Mouse (Mus musculus): ENCODE results near the gene Hic2.

The Hic2 gene

DNA sequence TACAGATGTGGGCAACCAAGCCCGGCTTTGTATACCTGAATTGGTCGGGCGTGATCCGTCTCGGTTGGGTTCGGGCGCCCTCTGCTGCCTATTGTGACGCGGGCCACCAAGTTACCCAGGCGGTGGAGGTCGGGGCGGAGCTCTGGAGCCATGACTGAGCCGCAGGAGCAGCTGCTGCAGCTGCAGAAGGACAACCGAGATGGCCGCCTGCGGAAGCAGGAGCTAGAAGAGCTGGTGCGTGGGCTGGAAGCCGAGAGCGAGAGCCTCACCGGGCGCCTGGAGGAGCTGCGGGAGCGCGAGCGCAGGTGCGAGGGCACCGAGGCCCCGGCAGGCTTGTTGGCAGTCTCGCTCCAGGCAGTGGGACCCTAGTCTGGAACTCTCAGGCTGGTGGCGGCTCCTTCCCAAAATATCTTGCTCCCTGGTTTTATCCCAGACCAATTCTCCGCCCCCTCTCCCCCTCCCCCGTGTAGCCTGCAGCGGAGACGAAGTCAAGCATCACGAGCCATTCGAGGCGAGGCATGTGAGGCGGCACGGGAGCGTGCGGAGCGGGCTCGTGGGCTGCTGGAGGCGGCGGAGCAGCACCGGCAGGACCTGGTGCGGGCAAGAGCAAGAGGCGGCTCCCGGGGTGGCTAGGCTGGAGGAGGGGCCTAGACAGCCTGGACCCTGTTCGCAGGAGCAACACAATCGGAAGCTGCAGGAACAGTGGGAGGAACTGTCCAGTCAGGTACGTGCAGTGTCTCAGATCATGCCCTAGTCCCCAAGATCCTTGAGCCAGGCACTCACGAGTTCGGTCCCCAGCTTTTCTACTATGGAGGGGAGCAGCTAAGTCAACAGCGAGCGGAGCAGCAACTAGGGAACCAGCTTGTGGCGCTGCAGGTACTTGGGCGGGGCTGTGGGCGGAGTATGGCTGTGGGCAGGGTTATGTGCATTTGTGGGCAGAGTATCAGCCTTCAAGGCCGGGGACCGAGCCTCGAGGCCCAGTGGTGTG, 43.1 kb downstream of the Hic2 start:
- DNase-seq, result peak; percentile 92 to 94

DNA sequence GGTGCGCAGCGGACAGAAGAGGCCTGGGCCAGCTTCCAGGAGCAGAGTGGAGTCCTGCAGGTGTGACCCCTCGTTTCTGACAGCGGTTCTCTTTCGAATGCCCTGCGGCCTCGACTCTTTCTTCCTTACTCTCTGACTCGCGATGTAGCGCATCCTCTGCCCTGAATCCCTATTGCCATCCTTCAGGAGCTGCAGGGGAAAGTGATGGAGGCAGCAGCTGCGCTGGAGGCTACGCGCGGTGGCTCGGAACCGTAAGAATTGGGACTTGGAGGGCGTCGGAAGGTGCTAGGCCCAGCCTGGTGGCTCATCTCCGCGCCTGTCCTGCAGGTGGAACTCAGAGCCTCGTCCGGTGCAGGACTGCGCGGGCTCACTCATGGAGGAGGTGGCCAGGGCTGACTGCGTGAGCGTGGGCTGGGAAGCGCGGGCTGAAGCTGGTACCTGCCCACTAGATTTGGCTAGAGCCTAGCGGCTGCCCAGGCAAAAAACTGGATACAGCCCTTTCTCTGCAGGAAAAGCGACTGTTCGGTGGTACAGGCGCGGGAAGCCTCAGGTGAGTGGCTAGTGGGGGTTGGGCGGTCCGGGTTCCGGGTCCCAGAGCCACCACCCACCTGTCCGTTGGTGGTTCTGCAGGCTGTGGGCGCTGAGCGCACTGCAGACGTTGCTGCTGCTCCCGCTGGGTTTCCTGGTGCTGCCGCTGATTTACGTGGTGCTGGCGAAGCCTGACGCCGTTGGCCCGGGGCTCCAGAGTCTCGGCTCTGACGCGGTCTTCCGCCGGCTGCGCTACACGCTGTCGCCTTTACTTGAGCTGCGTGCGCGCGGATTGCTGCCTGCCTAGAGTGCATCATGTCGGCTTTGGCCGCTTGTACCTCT, 44.2 kb downstream of the Hic2 start:
- DNase-seq, result peak; percentile 21 to 24

DNA sequence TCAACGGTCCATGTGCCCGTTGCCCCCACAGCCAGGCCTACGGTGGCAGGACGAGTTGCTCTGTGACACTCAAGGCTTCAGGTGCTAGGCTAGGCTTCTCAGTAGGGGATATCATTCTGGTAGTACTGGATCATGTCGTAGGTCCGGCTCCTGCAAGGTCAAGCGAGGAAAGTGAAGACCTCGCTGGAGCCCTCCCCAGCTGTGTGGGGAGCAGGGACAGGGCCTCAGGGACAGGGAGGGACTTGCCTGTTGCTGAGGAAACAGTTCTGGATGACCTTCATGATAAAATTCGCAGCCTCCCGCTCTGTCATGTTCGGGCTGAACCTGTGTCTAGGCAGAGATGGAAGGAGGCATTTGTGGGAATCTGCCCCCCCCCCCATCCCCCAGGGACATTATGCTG, 47.1 kb downstream of the Hic2 start:
- DNase-seq, result no peak

DNA sequence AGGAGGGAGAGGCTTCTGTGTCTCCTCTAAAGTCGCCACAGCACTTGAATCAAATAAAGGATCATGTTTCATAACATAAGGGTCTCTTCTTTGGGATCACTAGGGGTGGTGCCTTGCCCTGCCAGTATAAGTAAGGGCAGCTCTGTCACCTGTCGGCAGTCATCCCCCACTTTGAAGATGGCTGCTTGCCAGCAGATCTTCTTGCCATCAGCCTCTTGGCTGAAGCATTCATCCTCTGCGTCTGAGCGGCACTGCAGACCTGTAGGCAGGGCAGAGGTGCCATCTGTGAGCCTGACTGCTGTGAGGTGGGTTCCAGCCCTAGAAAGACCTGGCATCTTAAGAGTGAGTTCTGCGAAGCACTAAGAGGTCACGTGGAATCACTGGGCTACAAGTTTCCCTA, 49.8 kb downstream of the Hic2 start:
- DNase-seq, result no peak

DNA sequence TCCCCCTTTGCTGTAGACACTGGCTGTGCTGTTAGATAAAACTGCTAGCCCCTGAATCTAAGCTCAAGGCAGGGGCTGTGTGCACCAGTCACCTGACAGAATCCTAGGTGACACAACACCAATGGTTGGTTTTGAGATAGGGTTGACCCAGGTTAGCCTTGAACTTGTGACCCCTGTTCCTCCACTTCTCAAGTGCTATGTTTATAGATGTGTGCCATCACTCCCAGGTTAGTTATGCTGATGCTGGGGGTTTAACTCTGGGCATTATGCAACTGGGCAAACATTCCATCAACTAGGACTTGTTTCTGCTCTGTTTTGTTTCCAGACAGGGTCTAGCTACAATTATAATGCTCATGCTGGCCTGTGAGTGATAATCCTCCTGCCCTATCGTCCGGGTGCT, 53.7 kb downstream of the Hic2 start:
- no peak for DNase-seq

DNA sequence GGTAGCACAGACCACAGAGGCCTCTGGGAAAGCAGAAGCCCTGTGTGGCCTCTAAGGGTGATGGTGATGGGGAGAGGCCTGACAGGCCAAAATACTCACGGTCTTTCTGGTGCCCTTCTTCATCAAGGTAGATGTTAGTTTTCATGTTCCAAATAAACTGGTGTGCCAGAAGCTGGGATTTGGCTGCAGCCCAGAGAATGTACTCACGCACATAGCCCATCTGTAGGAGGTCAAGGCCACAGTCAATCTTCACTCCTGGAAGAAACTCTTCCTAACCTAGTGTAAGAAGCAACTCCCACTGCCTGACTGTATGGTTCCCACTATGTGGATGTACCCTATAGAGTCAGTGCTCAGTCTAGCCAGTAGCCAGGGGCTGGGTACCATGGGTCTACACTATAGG, 57.6 kb downstream of the Hic2 start:
- no peak for DNase-seq

DNA sequence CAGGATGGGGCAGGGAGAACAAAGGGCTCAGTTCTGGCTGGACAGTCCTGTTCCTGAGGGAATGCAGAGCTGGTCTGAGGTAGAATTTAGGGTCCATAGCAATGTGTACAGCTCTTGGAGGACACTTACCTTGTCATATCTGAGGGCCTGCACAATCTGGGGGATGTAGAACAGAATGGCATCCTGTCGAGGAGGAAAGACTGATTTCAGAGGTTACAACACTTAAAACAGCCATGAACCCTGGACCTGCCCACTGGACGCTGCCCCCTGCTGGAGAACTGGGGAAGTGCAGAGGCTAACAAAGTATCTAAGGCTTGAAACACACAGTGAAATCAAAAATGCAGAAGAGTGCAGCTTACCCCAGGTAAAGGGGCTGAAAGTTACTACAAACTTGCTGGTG, 59.4 kb downstream of the Hic2 start:
- peak; percentile 54 to 66 for DNase-seq

DNA sequence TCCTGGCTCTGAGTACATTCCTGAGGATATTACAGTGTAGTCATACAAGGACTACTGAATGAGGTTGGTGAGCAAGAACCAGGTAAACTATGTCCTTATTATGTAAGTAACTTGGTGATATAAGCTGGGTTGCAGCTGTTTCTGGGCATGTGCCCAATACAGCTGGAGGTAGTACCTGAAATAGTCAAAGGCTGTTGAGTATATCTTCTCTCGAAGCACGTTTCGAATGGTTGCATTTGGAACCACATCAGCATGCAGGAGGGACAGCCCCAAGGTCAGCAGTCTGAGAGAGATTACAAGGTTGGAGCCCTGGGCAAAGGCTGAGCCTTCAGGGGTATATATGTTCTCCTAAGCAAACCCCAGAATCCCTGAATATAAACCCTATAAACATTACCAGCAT, 67.4 kb downstream of the Hic2 start:
- no peak for DNase-seq

DNA sequence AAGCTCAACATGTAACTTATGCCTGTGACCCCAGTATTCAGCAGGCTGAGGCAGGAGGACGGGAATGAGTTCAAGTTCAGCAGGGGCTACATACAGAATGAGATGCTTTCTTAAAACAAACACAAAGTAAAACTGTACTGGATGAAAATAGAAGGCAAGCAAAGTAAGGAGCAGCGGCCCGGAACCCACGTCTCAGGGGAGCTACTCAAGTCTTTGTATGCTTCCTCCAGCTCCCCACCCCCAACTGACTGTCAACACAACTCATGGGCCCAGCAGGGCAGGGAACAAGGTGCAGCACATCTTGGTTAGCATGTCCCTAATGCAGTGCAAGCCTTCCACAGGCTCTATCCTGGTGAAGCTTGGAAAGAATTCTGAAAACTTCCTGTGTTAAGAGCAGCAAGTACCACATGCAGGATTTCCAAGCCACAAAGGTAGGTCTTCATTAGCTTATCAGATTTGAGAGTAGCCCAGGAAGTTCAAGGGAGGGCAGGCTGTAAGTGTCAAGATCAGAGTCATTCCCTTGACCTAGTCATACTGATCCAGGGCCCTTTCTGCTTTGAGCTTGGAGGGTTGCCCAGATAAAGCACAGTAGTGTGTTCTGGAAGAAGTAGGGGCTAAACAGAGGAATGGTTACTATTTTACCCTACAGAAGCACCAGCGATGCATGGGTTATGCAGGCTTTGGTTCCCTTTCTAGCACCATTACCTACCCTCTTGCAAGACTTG, 70.3 kb downstream of the Hic2 start:
- no peak for DNase-seq

DNA sequence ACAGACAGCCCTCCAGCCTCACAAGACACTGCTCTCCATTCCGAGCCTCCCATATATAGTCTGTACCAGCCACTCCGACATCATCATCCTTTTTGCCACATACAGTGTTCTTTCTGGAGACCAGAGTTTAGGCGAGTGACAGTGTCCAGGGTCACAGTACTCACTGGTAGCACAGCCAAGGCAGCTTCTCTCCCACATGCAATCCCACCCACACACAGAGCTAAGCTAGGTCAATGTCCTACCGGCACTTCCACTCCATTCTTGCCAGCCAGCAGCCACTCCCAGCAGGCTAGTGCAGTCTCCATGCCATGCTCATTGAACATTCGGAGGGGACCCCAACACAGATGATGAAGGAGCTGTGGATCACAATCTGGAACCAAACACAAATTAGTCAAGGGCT, 74.1 kb downstream of the Hic2 start:
- no peak for DNase-seq

DNA sequence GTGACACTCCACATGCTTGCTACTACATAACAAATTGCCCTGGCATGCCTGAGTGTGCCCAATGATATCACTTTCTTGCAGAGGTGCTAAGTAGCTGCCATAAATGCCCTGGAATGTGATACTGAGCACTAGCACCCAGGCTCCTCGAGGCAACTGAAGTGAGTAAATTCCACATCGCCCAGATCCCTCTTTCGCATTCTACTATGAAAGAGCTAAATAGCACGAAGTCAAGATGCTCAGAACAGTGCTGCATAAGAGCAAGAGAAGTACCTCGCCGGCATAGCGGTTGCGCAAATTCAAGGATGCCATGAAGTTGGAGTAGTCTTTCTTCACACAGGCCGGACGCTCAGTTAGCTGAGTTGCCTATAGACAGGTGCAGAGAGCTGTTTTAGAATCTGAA, 75.7 kb downstream of the Hic2 start:
- DNase-seq, result peak; percentile 33 to 40

DNA sequence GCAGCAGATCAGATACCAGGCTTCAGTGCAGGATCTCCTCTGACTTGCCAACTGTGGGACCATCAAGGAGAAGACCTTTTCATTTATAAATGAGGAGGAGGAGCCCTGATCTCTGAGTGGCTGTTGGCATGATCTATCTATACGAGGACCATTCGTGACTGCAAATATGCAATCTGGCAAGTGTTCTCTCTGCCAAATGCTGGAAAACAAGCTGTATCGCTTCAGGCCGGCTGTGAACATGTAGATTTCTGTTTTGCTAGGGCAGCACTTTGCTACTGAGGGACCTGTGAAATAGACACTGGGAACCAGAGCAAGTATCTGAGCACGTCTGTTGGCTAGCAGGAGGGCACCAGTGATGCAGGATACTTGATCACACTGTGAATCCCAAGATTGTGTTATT, 79.2 kb downstream of the Hic2 start:
- DNase-seq, result no peak

All from lung, adult 18-20 months (tissue).